Mouse (Mus musculus): ENCODE measurements at regions not wholly inside any gene's neighbourhood (a gene's known extent, or its start where the extent isn't known, plus 50 kb on each side); places are given as distances from the start of the nearest gene placed in this dataset.

GRCm38 (mm10) chr14:76247664-76248063, 137.0 kb downstream of the Nufip1 start:
- no peak for DNase-seq

GRCm38 (mm10) chr14:76253850-76254249, 143.2 kb downstream of the Nufip1 start:
- no peak for DNase-seq

- DNase-seq, result peak; percentile 16 to 52
Observed at GRCm38 (mm10) chr14:76254565-76255501, 144.1 kb downstream of the Nufip1 start.

GRCm38 (mm10) chr14:76255971-76256370, 145.3 kb downstream of the Nufip1 start:
- DNase-seq, result no peak

GRCm38 (mm10) chr14:76258626-76259025, 147.9 kb downstream of the Nufip1 start:
- DNase-seq, result no peak

GRCm38 (mm10) chr14:76260628-76261293, 150.1 kb downstream of the Nufip1 start:
- DNase-seq, result no peak

- no peak for DNase-seq
Observed at GRCm38 (mm10) chr14:76263682-76264081, 151.1 kb upstream of the Tsc22d1 start.

GRCm38 (mm10) chr14:76265819-76266218, 148.9 kb upstream of the Tsc22d1 start:
- no peak for DNase-seq

- DNase-seq, result no peak
Observed at GRCm38 (mm10) chr14:76266249-76266648, 148.5 kb upstream of the Tsc22d1 start.

GRCm38 (mm10) chr14:76267091-76267490, 147.7 kb upstream of the Tsc22d1 start:
- DNase-seq, result no peak

GRCm38 (mm10) chr14:76271190-76271589, 143.6 kb upstream of the Tsc22d1 start:
- no peak for DNase-seq

GRCm38 (mm10) chr14:76272840-76273239, 141.9 kb upstream of the Tsc22d1 start:
- no peak for DNase-seq

GRCm38 (mm10) chr14:76276655-76277054, 138.1 kb upstream of the Tsc22d1 start:
- no peak for DNase-seq

GRCm38 (mm10) chr14:76278751-76279450, 135.9 kb upstream of the Tsc22d1 start:
- no peak for DNase-seq

GRCm38 (mm10) chr14:76279561-76279960, 135.2 kb upstream of the Tsc22d1 start:
- no peak for DNase-seq

- no peak for DNase-seq
Observed at GRCm38 (mm10) chr14:76281867-76282266, 132.9 kb upstream of the Tsc22d1 start.

GRCm38 (mm10) chr14:76287768-76288167, 127.0 kb upstream of the Tsc22d1 start:
- no peak for DNase-seq

- DNase-seq, result no peak
Observed at GRCm38 (mm10) chr14:76290401-76291018, 124.3 kb upstream of the Tsc22d1 start.

- DNase-seq, result no peak
Observed at GRCm38 (mm10) chr14:76292211-76292610, 122.5 kb upstream of the Tsc22d1 start.

- DNase-seq, result peak; percentile 32 to 40
Observed at GRCm38 (mm10) chr14:76295411-76296169, 119.2 kb upstream of the Tsc22d1 start.

- no peak for DNase-seq
Observed at GRCm38 (mm10) chr14:76297864-76298263, 116.9 kb upstream of the Tsc22d1 start.

Data from lung, adult 18-20 months (tissue).